Mouse (Mus musculus): Measurements from ENCODE around the gene Vdac2. TPM values are rescaled to one million over a fixed set of nuclear protein-coding genes. Genes with fewer than 3 reads are reported as not detected.

The Vdac2 gene
- polyA plus RNA-seq, 1 experiment = 242 TPM

- Histone ChIP-seq H3K36me3 (ENCODE audit: control insufficient read depth, insufficient read depth) (no peaks in the 10 kb centered on the region), H3K79me3 (ENCODE audit: low read depth) (no peaks in the 10 kb centered on the region), H3K4me3 (ENCODE audit: insufficient read depth, poor library complexity, severe bottlenecking) (no peak overlapping the region), H3K27me3 (ENCODE audit: control insufficient read depth, insufficient read depth, insufficient read length) (no peaks in the 10 kb centered on the region), H3K79me2 (ENCODE audit: control insufficient read depth, insufficient read depth) (no peaks in the 10 kb centered on the region), H3ac (ENCODE audit: control insufficient read depth, insufficient read length, low read depth) (no peak overlapping the region)
- TF ChIP-seq CEBPB (IDR thresholded peaks at IDR 0.05; ENCODE audit: low read depth) (no peak), FOSL1 (IDR thresholded peaks at IDR 0.05; ENCODE audit: insufficient read depth, low read length, poor library complexity, severe bottlenecking) (no peak), CTCF (IDR thresholded peaks at IDR 0.05; ENCODE audit: control insufficient read depth, insufficient read depth, insufficient read length) (no peak), MAX (IDR thresholded peaks at IDR 0.05) (no peak), MYOG (IDR thresholded peaks at IDR 0.05; ENCODE audit: control insufficient read depth, extremely low read depth, insufficient read length) (no peak), MYOD1 (IDR thresholded peaks at IDR 0.05; ENCODE audit: control insufficient read depth, insufficient read length, low read depth) (no peak), USF1 (IDR thresholded peaks at IDR 0.05; ENCODE audit: low read depth) (no peak)
Measured at GRCm38 (mm10) chr14:21811301-21811700, 13.7 kb upstream of the Vdac2 start.

- no peaks in the 10 kb centered on the region for H3K27me3 ChIP-seq (ENCODE audit: control insufficient read depth, insufficient read depth, insufficient read length)
- no peaks in the 10 kb centered on the region for H3K79me3 ChIP-seq (ENCODE audit: low read depth)
- no peak overlapping the region for H3ac ChIP-seq (ENCODE audit: control insufficient read depth, insufficient read length, low read depth)
- no peak overlapping the region for H3K4me3 ChIP-seq (ENCODE audit: insufficient read depth, poor library complexity, severe bottlenecking)
- TF ChIP-seq MAX (IDR thresholded peaks at IDR 0.05) (no peak), USF1 (IDR thresholded peaks at IDR 0.05; ENCODE audit: low read depth) (no peak), CTCF (IDR thresholded peaks at IDR 0.05; ENCODE audit: control insufficient read depth, insufficient read depth, insufficient read length) (no peak), MYOD1 (IDR thresholded peaks at IDR 0.05; ENCODE audit: control insufficient read depth, insufficient read length, low read depth) (no peak), FOSL1 (IDR thresholded peaks at IDR 0.05; ENCODE audit: insufficient read depth, low read length, poor library complexity, severe bottlenecking) (no peak), CEBPB (IDR thresholded peaks at IDR 0.05; ENCODE audit: low read depth) (no peak), MYOG (IDR thresholded peaks at IDR 0.05; ENCODE audit: control insufficient read depth, extremely low read depth, insufficient read length) (no peak)
- H3K79me2 ChIP-seq (ENCODE audit: control insufficient read depth, insufficient read depth) = no peaks in the 10 kb centered on the region
- no peaks in the 10 kb centered on the region for H3K36me3 ChIP-seq (ENCODE audit: control insufficient read depth, insufficient read depth)
Measured at GRCm38 (mm10) chr14:21811744-21812393, 13.2 kb upstream of the Vdac2 start.

DNA sequence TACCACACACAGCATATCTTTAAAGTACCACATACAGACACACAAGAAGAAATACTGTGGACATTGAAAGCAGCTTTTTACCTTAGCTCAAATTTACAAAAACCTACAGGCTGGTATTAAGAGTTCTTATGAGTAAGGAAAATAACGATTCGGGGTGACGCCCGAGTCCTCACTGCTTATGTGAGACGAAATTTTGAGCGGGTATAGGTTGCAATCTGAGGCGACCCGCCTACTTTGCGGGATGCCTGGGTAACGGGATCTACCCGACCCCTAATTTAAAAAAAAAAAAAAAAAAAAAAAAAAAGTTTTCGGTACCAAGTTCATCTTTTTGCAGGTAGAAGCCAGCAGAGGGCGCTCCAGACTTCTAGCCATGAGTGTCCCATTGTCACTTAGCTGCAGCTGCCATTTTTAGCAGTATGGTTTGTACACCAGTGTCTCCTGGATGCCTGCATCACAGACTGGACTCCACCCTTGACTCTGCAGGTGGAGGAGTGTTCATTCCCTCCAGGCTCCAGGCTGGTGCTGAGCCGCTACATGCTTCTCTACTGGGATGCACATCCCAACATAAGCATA lies 12.4 kb upstream of the Vdac2 start:
- TF ChIP-seq MYOG (IDR thresholded peaks at IDR 0.05; ENCODE audit: control insufficient read depth, extremely low read depth, insufficient read length) (no peak), CTCF (IDR thresholded peaks at IDR 0.05; ENCODE audit: control insufficient read depth, insufficient read depth, insufficient read length) (peak; percentile 45)
- Histone ChIP-seq H3K79me3 (ENCODE audit: low read depth) (no peaks in the 10 kb centered on the region), H3K4me3 (ENCODE audit: insufficient read depth, poor library complexity, severe bottlenecking) (no peak overlapping the region), H3ac (ENCODE audit: control insufficient read depth, insufficient read length, low read depth) (no peak overlapping the region), H3K79me2 (ENCODE audit: control insufficient read depth, insufficient read depth) (no peaks in the 10 kb centered on the region), H3K27me3 (ENCODE audit: control insufficient read depth, insufficient read depth, insufficient read length) (no peaks in the 10 kb centered on the region), H3K36me3 (ENCODE audit: control insufficient read depth, insufficient read depth) (no peaks in the 10 kb centered on the region)

- no peaks in the 10 kb centered on the region for H3K36me3 ChIP-seq (ENCODE audit: control insufficient read depth, insufficient read depth)
- no peak overlapping the region for H3ac ChIP-seq (ENCODE audit: control insufficient read depth, insufficient read length, low read depth)
- TF ChIP-seq MYOG (IDR thresholded peaks at IDR 0.05; ENCODE audit: control insufficient read depth, extremely low read depth, insufficient read length) = no peak
- TF ChIP-seq MYOD1 (IDR thresholded peaks at IDR 0.05; ENCODE audit: control insufficient read depth, insufficient read length, low read depth) = no peak
- TF ChIP-seq CTCF (IDR thresholded peaks at IDR 0.05; ENCODE audit: control insufficient read depth, insufficient read depth, insufficient read length) = no peak
- no peak overlapping the region for H3K4me3 ChIP-seq (ENCODE audit: insufficient read depth, poor library complexity, severe bottlenecking)
- H3K79me2 ChIP-seq (ENCODE audit: control insufficient read depth, insufficient read depth) = no peaks in the 10 kb centered on the region
- no peaks in the 10 kb centered on the region for H3K79me3 ChIP-seq (ENCODE audit: low read depth)
- no peaks in the 10 kb centered on the region for H3K27me3 ChIP-seq (ENCODE audit: control insufficient read depth, insufficient read depth, insufficient read length)
Measured at GRCm38 (mm10) chr14:21813216-21813615, 11.8 kb upstream of the Vdac2 start.

DNA sequence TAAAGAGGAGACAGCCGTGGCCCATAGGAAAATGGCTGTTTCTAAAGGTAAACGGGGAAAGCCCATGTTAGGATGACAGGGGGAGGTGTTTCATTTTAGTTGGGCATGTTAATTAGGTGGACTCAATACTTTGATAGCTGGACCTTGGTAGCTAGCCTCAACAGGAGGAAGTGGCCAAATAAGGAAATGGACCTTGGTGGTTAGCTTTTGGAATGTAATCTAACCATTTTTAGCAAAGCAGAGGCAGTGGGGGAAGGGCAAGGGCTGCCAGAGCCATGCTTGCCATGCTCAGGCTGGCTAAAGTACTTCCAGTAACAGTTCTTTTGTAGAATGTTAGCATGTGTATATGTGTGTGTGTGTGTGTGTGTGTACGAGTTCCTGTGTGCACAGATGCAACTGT lies 11.2 kb upstream of the Vdac2 start:
- H3K27me3 ChIP-seq (ENCODE audit: control insufficient read depth, insufficient read depth, insufficient read length) = no peaks in the 10 kb centered on the region
- H3K36me3 ChIP-seq (ENCODE audit: control insufficient read depth, insufficient read depth) = no peaks in the 10 kb centered on the region
- no peaks in the 10 kb centered on the region for H3K79me2 ChIP-seq (ENCODE audit: control insufficient read depth, insufficient read depth)
- no peak overlapping the region for H3K4me3 ChIP-seq (ENCODE audit: insufficient read depth, poor library complexity, severe bottlenecking)
- no peak overlapping the region for H3ac ChIP-seq (ENCODE audit: control insufficient read depth, insufficient read length, low read depth)
- H3K79me3 ChIP-seq (ENCODE audit: low read depth) = no peaks in the 10 kb centered on the region
- TF ChIP-seq MAX (IDR thresholded peaks at IDR 0.05) (no peak), USF1 (IDR thresholded peaks at IDR 0.05; ENCODE audit: low read depth) (no peak), CEBPB (IDR thresholded peaks at IDR 0.05; ENCODE audit: low read depth) (no peak), CTCF (IDR thresholded peaks at IDR 0.05; ENCODE audit: control insufficient read depth, insufficient read depth, insufficient read length) (no peak), FOSL1 (IDR thresholded peaks at IDR 0.05; ENCODE audit: insufficient read depth, low read length, poor library complexity, severe bottlenecking) (no peak), MYOG (IDR thresholded peaks at IDR 0.05; ENCODE audit: control insufficient read depth, extremely low read depth, insufficient read length) (no peak), MYOD1 (IDR thresholded peaks at IDR 0.05; ENCODE audit: control insufficient read depth, insufficient read length, low read depth) (no peak)

DNA sequence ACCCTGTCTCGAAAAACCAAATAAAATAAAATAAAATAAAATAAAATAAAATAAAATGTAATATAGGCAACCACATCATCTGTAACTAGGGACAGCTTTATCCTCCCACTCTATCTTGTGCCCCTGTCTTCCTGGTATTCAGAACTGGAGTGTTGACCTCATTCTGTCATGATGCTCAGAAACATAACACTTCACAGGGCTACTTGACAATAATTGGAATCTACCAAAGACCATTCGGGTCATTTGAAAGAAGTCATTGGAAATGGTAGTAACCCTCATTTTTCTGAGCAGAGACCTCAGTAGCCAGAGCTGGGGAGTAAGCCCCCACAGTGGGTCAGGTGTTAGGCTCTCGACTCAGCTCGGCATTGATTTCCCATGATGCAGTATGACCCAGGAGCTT lies 10.4 kb upstream of the Vdac2 start:
- no peaks in the 10 kb centered on the region for H3K79me3 ChIP-seq (ENCODE audit: low read depth)
- TF ChIP-seq MYOG (IDR thresholded peaks at IDR 0.05; ENCODE audit: control insufficient read depth, extremely low read depth, insufficient read length) (no peak), CTCF (IDR thresholded peaks at IDR 0.05; ENCODE audit: control insufficient read depth, insufficient read depth, insufficient read length) (no peak), MAX (IDR thresholded peaks at IDR 0.05) (no peak), MYOD1 (IDR thresholded peaks at IDR 0.05; ENCODE audit: control insufficient read depth, insufficient read length, low read depth) (no peak), USF1 (IDR thresholded peaks at IDR 0.05; ENCODE audit: low read depth) (no peak), FOSL1 (IDR thresholded peaks at IDR 0.05; ENCODE audit: insufficient read depth, low read length, poor library complexity, severe bottlenecking) (no peak), CEBPB (IDR thresholded peaks at IDR 0.05; ENCODE audit: low read depth) (no peak)

More for the DNA sequence above, 10.4 kb upstream of the Vdac2 start:
- H3K27me3 ChIP-seq (ENCODE audit: control insufficient read depth, insufficient read depth, insufficient read length) = no peaks in the 10 kb centered on the region
- H3K4me3 ChIP-seq (ENCODE audit: insufficient read depth, poor library complexity, severe bottlenecking) = no peak overlapping the region
- H3K36me3 ChIP-seq (ENCODE audit: control insufficient read depth, insufficient read depth) = no peaks in the 10 kb centered on the region
- no peaks in the 10 kb centered on the region for H3K79me2 ChIP-seq (ENCODE audit: control insufficient read depth, insufficient read depth)
- H3ac ChIP-seq (ENCODE audit: control insufficient read depth, insufficient read length, low read depth) = no peak overlapping the region
